Mouse (Mus musculus): Measurements from ENCODE around the gene Anxa3.

Anxa3 gene

DNA sequence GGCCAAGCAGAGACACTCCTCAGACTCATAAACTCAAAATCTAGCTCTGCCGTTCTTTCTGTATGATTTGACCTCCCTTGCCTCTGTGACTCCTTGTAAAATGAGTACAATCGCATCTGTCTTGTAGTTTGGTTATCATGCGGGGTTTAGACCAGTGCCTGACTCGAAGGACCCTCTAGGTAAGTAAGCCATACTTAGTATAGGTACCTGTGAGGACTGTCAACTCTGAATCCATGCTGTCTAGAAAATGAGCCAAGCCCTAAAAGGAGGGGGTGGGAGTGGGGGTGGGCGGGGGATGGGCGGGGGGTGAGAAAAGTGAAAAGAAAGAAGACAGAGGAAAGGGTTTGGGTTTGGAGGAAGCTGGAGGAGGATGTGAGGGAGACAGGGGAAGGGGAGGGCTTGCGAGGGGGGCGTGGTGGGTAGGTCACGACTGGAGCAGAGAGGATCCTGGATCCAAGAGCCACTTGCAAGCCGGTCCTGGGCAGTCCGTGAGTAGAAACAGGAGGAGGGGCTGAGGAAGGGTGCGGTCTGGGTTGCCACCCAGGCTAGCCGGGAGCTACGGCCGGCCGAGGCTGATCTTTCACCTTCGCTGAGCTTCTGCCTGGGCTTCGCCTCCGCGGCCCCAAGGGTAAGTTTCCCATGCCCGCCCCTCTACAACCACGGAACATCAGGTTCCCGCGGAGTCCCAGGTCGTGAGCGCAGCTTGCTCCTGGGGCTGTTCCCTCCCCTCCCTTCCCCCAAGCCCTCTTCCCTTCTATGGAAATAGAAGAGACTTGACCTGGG lies at the start of gene Anxa3:
TSS of gene Anxa3 (plus strand) at position 404 of the 783 bp plus-strand sequence.
- peak; percentile 56 for DNase-seq (ENCODE audit: low spot score)

DNA sequence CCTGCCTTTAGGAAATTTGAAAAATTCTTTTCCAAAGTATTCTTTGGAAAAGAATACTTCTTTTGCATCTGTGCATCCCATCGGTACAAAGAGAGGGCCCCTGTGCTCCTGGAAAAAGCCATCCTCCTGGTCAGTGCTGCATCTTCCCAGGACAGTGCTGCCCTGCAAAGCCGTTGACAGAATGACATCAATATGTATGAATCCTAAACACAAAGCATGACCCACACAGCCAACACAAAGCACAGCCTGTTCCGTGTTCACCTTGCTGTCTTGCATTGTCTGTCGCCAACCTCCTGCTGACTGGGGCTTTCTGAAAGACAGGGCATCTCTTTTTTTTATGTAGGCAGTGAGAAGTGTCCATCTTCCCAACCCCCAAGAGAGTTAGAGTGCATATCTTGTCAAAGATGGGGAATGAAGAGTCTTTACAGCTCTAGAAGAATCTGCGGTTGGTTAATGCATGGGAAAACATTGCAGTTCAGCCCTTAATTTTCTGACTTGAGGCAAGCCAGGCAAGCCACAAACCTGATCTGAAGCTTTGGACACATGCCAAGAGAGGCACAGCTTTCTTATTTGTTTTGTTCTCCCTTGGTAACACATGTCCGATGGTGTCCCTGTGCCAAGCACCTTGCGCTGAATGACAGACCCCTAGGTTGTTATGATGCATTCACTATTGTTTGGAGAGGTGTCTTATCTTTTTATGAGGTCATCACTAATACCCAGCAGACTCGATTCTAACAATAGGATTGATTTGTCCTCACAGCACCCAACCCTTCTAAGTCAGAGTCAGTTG lies 45.7 kb upstream of the Anxa3 start:
- DNase-seq (ENCODE audit: low spot score): no peak

DNA sequence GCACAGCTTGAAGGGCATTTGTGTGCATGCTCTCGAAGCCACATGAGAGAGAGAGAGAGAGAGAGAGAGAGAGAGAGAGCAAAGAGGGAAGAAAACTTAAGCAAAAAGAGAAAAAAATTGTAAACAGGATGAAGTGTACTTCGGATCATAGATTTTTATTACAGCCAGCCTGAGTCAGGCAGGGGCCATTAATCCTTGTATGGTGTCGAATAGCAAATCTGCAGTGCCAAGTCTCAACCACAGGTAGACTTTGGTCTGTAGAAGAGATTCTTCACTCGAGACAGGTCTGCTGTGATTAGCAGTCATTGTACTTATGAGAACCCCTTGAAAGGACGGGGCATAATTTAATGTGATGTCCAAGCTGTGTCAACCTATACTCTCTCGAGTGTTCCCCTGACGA lies 35.5 kb upstream of the Anxa3 start:
- DNase-seq (ENCODE audit: low spot score): no peak

GRCm38 (mm10) chr5:96762021-96762420 lies 31.1 kb upstream of the Anxa3 start:
- no peak for DNase-seq (ENCODE audit: low spot score)

GRCm38 (mm10) chr5:96768846-96769471 lies 24.2 kb upstream of the Anxa3 start:
- DNase-seq (ENCODE audit: low spot score): peak; percentile 59

- DNase-seq (ENCODE audit: low spot score): no peak
Measured at GRCm38 (mm10) chr5:96783506-96784288, 9.4 kb upstream of the Anxa3 start.

- no peak for DNase-seq (ENCODE audit: low spot score)
Measured at GRCm38 (mm10) chr5:96785096-96785495, 8.0 kb upstream of the Anxa3 start.

GRCm38 (mm10) chr5:96792422-96792821 lies 717 bp upstream of the Anxa3 start:
- no peak for DNase-seq (ENCODE audit: low spot score)

GRCm38 (mm10) chr5:96793953-96794635 lies 955 bp downstream of the Anxa3 start:
- no peak for DNase-seq (ENCODE audit: low spot score)

GRCm38 (mm10) chr5:96795752-96796151 lies 2.6 kb downstream of the Anxa3 start:
- DNase-seq (ENCODE audit: low spot score): no peak

GRCm38 (mm10) chr5:96797465-96797864 lies 4.3 kb downstream of the Anxa3 start:
- no peak for DNase-seq (ENCODE audit: low spot score)

DNA sequence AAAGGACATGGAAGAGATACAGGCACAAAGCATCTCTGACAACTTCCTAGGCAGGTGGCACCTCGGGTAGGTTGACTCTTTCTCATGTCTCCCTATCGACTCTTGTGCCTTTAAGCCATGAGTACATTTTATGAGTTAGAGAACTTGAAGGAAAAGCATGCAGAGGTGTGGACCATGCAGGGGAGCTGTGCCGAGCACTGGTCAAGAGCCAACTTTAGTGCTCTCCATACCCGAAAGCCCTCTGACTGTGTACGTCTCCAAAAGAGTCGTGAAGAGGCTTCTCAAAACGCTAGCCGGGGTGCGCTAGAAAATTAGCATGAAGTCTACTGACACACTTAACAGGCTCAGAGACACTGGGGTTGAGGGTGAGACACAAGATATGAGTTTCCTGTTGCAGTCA lies 6.0 kb downstream of the Anxa3 start:
- no peak for DNase-seq (ENCODE audit: low spot score)

- DNase-seq (ENCODE audit: low spot score): no peak
Measured at GRCm38 (mm10) chr5:96799969-96800368, 6.8 kb downstream of the Anxa3 start.

- no peak for DNase-seq (ENCODE audit: low spot score)
Measured at GRCm38 (mm10) chr5:96802185-96802584, 9.0 kb downstream of the Anxa3 start.

DNA sequence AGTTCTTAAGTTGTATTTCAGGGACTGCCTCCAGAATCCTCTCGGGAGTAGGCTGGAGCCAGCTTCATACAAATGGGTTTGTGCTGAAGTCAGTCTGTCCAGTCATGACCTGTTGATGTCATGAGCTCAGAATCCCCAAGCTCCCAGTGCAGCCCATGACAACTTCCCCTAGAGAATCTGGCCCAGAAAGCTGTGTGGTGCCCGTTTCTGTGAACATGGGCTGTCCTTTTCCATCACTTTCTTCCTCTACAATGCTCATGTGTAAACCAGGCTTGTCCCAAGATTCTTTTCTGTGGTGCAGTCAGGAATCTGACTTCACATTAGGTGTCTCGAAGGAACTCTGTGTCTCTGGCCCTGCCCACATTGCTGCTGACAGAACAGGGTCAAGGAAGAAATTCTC lies 10.0 kb downstream of the Anxa3 start:
- DNase-seq (ENCODE audit: low spot score): no peak

GRCm38 (mm10) chr5:96804304-96804703 lies 11.2 kb downstream of the Anxa3 start:
- no peak for DNase-seq (ENCODE audit: low spot score)

DNA sequence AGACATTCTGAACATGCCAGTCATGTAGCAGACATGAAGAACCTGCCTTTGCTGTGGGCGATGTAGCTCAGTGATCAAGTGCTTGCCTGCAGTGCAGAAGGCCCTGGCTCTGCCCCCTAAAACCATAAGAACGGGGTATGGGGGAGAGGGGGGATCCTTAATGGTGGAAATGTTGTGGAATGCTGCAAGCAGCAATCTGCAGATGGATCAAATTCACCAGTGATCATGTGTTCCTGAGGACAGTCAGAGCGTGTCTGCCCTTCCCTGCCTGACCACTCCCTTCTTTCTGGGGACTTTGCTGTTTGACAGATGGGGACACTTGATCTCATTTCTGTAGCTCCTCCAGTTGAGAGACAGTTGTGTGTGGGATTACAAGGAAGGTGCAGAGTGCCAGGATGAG lies 11.7 kb downstream of the Anxa3 start:
- DNase-seq (ENCODE audit: low spot score): no peak

GRCm38 (mm10) chr5:96810620-96811019 lies 17.5 kb downstream of the Anxa3 start:
- DNase-seq (ENCODE audit: low spot score): no peak

DNA sequence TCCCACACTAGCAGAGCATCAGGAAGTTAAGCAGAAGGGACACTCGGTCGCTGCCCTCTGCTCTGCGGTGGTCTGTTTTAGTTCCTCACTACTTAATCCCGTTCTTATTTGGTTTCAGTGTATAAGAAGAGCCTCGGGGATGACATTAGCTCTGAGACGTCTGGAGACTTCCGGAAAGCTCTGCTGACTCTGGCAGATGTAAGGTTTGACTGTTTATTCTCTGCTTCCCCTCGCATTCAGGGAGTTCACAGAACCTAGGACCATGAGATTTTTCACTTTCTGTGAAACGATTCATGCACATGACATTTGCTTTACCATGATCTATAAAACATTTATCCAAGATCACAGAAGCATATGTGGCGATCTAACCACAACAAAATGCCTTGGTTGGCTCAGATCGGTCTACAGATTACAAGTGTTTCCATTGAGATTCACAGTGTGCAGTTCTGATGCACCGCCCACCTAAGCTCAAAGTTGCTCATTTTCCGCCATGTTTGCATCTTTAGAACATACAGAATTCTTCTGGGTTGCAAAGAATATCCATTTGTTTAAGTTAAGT lies 31.7 kb downstream of the Anxa3 start:
- DNase-seq (ENCODE audit: low spot score): no peak

DNA sequence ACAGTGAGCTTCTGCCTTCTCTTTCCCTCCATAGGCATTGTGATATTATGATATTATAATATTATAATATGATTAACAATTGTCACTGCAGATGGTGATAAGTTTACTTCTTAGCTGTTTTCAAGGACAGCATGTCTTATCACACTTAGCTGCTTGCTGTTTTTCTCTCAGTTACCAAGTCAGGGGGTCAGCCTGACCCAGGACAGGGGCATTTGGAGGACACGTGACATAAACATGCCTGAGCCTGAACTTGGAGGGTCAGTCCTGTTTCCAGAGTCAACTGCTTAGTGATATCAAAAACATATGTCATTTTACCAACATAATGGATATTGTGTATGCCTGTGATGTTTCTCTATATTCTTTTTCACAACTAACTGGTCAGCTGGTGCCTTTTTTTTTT lies 34.0 kb downstream of the Anxa3 start:
- DNase-seq (ENCODE audit: low spot score): peak; percentile 59

- no peak for DNase-seq (ENCODE audit: low spot score)
Measured at GRCm38 (mm10) chr5:96834338-96834737, 41.2 kb downstream of the Anxa3 start.
